Mouse (Mus musculus) neural tube, embryonic 14.5 days (tissue): ENCODE data around the gene Rims4. TPM values are rescaled to one million over a fixed set of nuclear protein-coding genes. Genes with fewer than 3 reads are reported as not detected.
A peak's percentile ranks its signal among the peaks of the same experiment; 100 is the strongest.

Experiments
- ATAC-seq: fragments of 200-750 bp; cut with Nextera tagmentation; 2 replicates; pipeline ENCODE4 v1.8.0; 2017; ENCODE audit warnings: low read depth, mild to moderate bottlenecking, moderate TSS enrichment, moderate library complexity
- H3K27ac ChIP-seq: fragments of 300-500 bp; sonication (generic); 2 replicates; pipeline ENCODE4 v1.5.1; 2014; ENCODE audit warnings: low read depth, mild to moderate bottlenecking, control low read depth, low read length, moderate library complexity, mixed read lengths
- H3K27me3 ChIP-seq: fragments of 300-500 bp; sonication (generic); 2 replicates; pipeline ENCODE4 v1.6.1; 2014; ENCODE audit warnings: low read length; ENCODE audit not compliant: control insufficient read depth, insufficient read depth
- H3K36me3 ChIP-seq: fragments of 300-500 bp; sonication (generic); 2 replicates; pipeline ENCODE4 v1.6.1; 2014; ENCODE audit warnings: low read length, mixed read lengths; ENCODE audit not compliant: control insufficient read depth, insufficient read depth
- H3K4me1 ChIP-seq: fragments of 300-500 bp; sonication (generic); 2 replicates; pipeline ENCODE4 v1.6.1; 2014; ENCODE audit warnings: low read length; ENCODE audit not compliant: control insufficient read depth, insufficient read depth
- H3K4me2 ChIP-seq: fragments of 300-500 bp; sonication (generic); 2 replicates; pipeline ENCODE4 v1.6.1; 2014; ENCODE audit warnings: mild to moderate bottlenecking, low read depth, low read length, control low read depth
- H3K4me3 ChIP-seq: fragments of 300-500 bp; sonication (generic); 2 replicates; pipeline ENCODE4 v1.5.1; 2014; ENCODE audit warnings: low read depth, low read length, control low read depth, mixed read lengths
- H3K9ac ChIP-seq: fragments of 300-500 bp; sonication (generic); replicated peaks from 2 replicates; pipeline ENCODE4 v1.6.1; 2014; ENCODE audit warnings: low read depth, mild to moderate bottlenecking, control low read depth, low read length, mixed read lengths
- H3K9me3 ChIP-seq: fragments of 300-500 bp; sonication (generic); 2 replicates; pipeline ENCODE4 v1.6.1; 2016; ENCODE audit warnings: low read length; ENCODE audit not compliant: control insufficient read depth
- WGBS: fragments of 180-500 bp; shearing (Covaris S2); extraction: QIAGEN DNeasy Blood & Tissue Kit; methylation state at CpG from one replicate; pipeline ENCODE4 v1.1.7; 2014; 5-methylcytosine and 5-hydroxymethylcytosine counted together
- polyA plus RNA-seq: library from polyadenylated mRNA; unstranded; fragments of >200 nt; fragmentation: Nextera tagmentation; extraction: Ambion mirVana; gene quantifications from 2 replicates; pipeline ENCODE4 v1.2.1, GENCODE M21; 2014

Rims4 gene
- polyA plus RNA-seq, 1 experiment from 2014 or later = 6.1 TPM

- Histone ChIP-seq H3K9ac (no peak overlapping the region), H3K4me3 (no peak overlapping the region), H3K36me3 (no peaks in the 10 kb centered on the region), H3K27me3 (no peaks in the 10 kb centered on the region), H3K9me3 (no peaks in the 10 kb centered on the region), H3K4me1 (no peaks in the 10 kb centered on the region), H3K27ac (no peak overlapping the region), H3K4me2 (no peak overlapping the region)
- WGBS = 64% methylated on average over 17 of the region's 17 CpGs
- ATAC-seq = no peak
Measured at GRCm38 (mm10) chr2:163882859-163883652, 35.4 kb downstream of the Rims4 start.

- no peaks in the 10 kb centered on the region for H3K4me1 ChIP-seq
- no peak overlapping the region for H3K9ac ChIP-seq
- WGBS = 87% methylated on average over 6 of the region's 6 CpGs
- ATAC-seq = no peak
- H3K27ac ChIP-seq = no peak overlapping the region
- no peak overlapping the region for H3K4me3 ChIP-seq
- H3K27me3 ChIP-seq = no peaks in the 10 kb centered on the region
- H3K4me2 ChIP-seq = no peak overlapping the region
- H3K36me3 ChIP-seq = no peaks in the 10 kb centered on the region
- H3K9me3 ChIP-seq = no peaks in the 10 kb centered on the region
Measured at GRCm38 (mm10) chr2:163880891-163881290, 37.6 kb downstream of the Rims4 start.

- no peaks in the 10 kb centered on the region for H3K9me3 ChIP-seq
- H3K36me3 ChIP-seq = no peaks in the 10 kb centered on the region
- no peak; the same call in 1 of the 2 replicates for ATAC-seq
- peaks cover 9% of the 10 kb centered on the region; the same call in 1 of the 2 replicates for H3K4me1 ChIP-seq
- no peak overlapping the region for H3K27ac ChIP-seq
- H3K4me3 ChIP-seq = no peak overlapping the region
- WGBS = 70% methylated on average over 14 of the region's 14 CpGs
- H3K27me3 ChIP-seq = no peaks in the 10 kb centered on the region
- H3K4me2 ChIP-seq = no peak overlapping the region
- no peak overlapping the region for H3K9ac ChIP-seq
Measured at GRCm38 (mm10) chr2:163876830-163877498, 41.5 kb downstream of the Rims4 start.

GRCm38 (mm10) chr2:163875484-163875883, 43.0 kb downstream of the Rims4 start:
- Histone ChIP-seq H3K27me3 (no peaks in the 10 kb centered on the region), H3K27ac (no peak overlapping the region; the same call in 1 of the 2 replicates), H3K36me3 (no peaks in the 10 kb centered on the region), H3K9ac (no peak overlapping the region), H3K9me3 (no peaks in the 10 kb centered on the region), H3K4me1 (peaks cover 9% of the 10 kb centered on the region; the same call in 1 of the 2 replicates), H3K4me3 (no peak overlapping the region), H3K4me2 (no peak overlapping the region)
- ATAC-seq = peak; percentile 82; the same call in 1 of the 2 replicates
- 55% methylated on average over 7 of the region's 7 CpGs for WGBS

GRCm38 (mm10) chr2:163874877-163875276, 43.6 kb downstream of the Rims4 start:
- ATAC-seq = 0 out of 2 replicates have a peak, but pooled peaks have one; percentile 22
- Histone ChIP-seq H3K4me1 (peaks cover 13% of the 10 kb centered on the region; the same call in 1 of the 2 replicates), H3K4me2 (no peak overlapping the region), H3K9ac (no peak overlapping the region), H3K27ac (no peak overlapping the region; the same call in 1 of the 2 replicates), H3K9me3 (no peaks in the 10 kb centered on the region), H3K4me3 (no peak overlapping the region), H3K36me3 (no peaks in the 10 kb centered on the region), H3K27me3 (no peaks in the 10 kb centered on the region)
- 17% methylated on average over 5 of the region's 5 CpGs for WGBS

- H3K4me1 ChIP-seq = peaks cover 13% of the 10 kb centered on the region; the same call in 1 of the 2 replicates
- H3K27me3 ChIP-seq = no peaks in the 10 kb centered on the region
- no peak overlapping the region for H3K9ac ChIP-seq
- no peak for ATAC-seq
- H3K27ac ChIP-seq = no peak overlapping the region
- H3K4me2 ChIP-seq = no peak overlapping the region
- H3K9me3 ChIP-seq = no peaks in the 10 kb centered on the region
- no peaks in the 10 kb centered on the region for H3K36me3 ChIP-seq
- no peak overlapping the region for H3K4me3 ChIP-seq
- WGBS = 68% methylated on average over 3 of the region's 3 CpGs
Measured at GRCm38 (mm10) chr2:163871906-163872305, 46.6 kb downstream of the Rims4 start.

GRCm38 (mm10) chr2:163871266-163871665, 47.2 kb downstream of the Rims4 start:
- Histone ChIP-seq H3K4me2 (no peak overlapping the region), H3K9ac (no peak overlapping the region), H3K9me3 (no peaks in the 10 kb centered on the region), H3K27me3 (no peaks in the 10 kb centered on the region), H3K4me3 (no peak overlapping the region), H3K27ac (no peak overlapping the region), H3K4me1 (peaks cover 13% of the 10 kb centered on the region; the same call in 1 of the 2 replicates), H3K36me3 (no peaks in the 10 kb centered on the region)
- 84% methylated on average over 4 of the region's 4 CpGs for WGBS
- ATAC-seq = no peak

- peaks cover 4% of the 10 kb centered on the region; the same call in 1 of the 2 replicates for H3K4me1 ChIP-seq
- H3K36me3 ChIP-seq = no peaks in the 10 kb centered on the region
- no peak overlapping the region for H3K4me2 ChIP-seq
- no peak overlapping the region for H3K27ac ChIP-seq
- WGBS = 37% methylated on average over 5 of the region's 5 CpGs
- no peaks in the 10 kb centered on the region for H3K9me3 ChIP-seq
- no peak overlapping the region for H3K9ac ChIP-seq
- H3K27me3 ChIP-seq = no peaks in the 10 kb centered on the region
- no peak for ATAC-seq
- H3K4me3 ChIP-seq = no peak overlapping the region
Measured at GRCm38 (mm10) chr2:163869783-163870182, 48.7 kb downstream of the Rims4 start.

- Histone ChIP-seq H3K36me3 (no peaks in the 10 kb centered on the region), H3K27me3 (no peaks in the 10 kb centered on the region), H3K4me3 (no peak overlapping the region), H3K27ac (no peak overlapping the region), H3K4me1 (peaks cover 4% of the 10 kb centered on the region; the same call in 1 of the 2 replicates), H3K4me2 (no peak overlapping the region), H3K9ac (no peak overlapping the region), H3K9me3 (no peaks in the 10 kb centered on the region)
- no peak for ATAC-seq
- WGBS = 91% methylated on average over 9 of the region's 9 CpGs
Measured at GRCm38 (mm10) chr2:163866061-163866460, 52.4 kb downstream of the Rims4 start.
